Mouse (Mus musculus) kidney, adult 2 months (tissue): ENCODE measurements at regions not wholly inside any gene's neighbourhood (a gene's known extent, or its start where the extent isn't known, plus 50 kb on each side); places are given as distances from the start of the nearest gene placed in this dataset.

Experiments
- CTCF ChIP-seq: fragments of 200-500 bp; conservative IDR thresholded peaks from 2 replicates; pipeline ENCODE4 v1.5.1; 2011; ENCODE audit warnings: low read depth, mild to moderate bottlenecking, control low read depth, low read length, moderate library complexity, mixed read lengths; ENCODE audit not compliant: insufficient read depth, insufficient read length
- POLR2A ChIP-seq: fragments of 200-500 bp; IDR thresholded peaks from one replicate; pipeline ENCODE4 v1.6.1; 2011; ENCODE audit warnings: low read depth, low read length, control low read depth

DNA sequence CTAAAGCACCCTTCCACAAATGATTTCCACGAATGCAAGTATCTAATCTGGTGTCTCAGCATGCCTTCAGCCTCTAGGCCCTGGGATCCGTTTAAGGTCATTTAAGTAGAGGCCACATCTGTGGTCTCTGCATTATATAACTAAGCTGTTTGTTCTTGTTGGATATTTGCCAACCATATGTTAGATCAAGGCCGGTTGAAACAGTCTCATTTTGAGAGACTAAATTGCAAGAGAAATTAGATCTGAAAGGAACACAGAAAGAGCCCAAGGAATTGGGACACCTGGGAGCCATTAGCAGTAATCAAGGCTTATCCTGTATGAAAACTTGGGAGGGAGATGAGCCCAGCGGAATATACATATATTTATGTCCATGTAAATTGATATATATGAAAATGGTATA is 96.6 kb upstream of the Cnot2 start:
- no peak for TF ChIP-seq POLR2A
- TF ChIP-seq CTCF, result no peak
